Mouse (Mus musculus) C2C12 (cell line): ENCODE measurements at regions not wholly inside any gene's neighbourhood (a gene's known extent, or its start where the extent isn't known, plus 50 kb on each side); places are given as distances from the start of the nearest gene placed in this dataset.
A peak's percentile ranks its signal among the peaks of the same experiment; 100 is the strongest.

ENCODE experiments used
- CEBPB ChIP-seq: IDR thresholded peaks from one replicate; pipeline ENCODE4 v1.6.1; 2011; ENCODE audit warnings: low read depth, mild to moderate bottlenecking, control low read depth, moderate library complexity
- CTCF ChIP-seq: IDR thresholded peaks from one replicate; pipeline ENCODE4 v1.5.1; 2011; ENCODE audit not compliant: control insufficient read depth, insufficient read depth, insufficient read length
- FOSL1 ChIP-seq: IDR thresholded peaks from one replicate; pipeline ENCODE4 v1.8.0; 2011; ENCODE audit warnings: mild to moderate bottlenecking, low read length; ENCODE audit not compliant: poor library complexity, insufficient read depth, severe bottlenecking
- MAX ChIP-seq: IDR thresholded peaks from one replicate; pipeline ENCODE4 v1.6.1; 2011; ENCODE audit warnings: mild to moderate bottlenecking, control low read depth
- MYOD1 ChIP-seq: IDR thresholded peaks from one replicate; pipeline ENCODE4 v1.6.1; 2011; ENCODE audit warnings: low read depth; ENCODE audit not compliant: control insufficient read depth, insufficient read length
- USF1 ChIP-seq: IDR thresholded peaks from one replicate; pipeline ENCODE4 v1.6.1; 2011; ENCODE audit warnings: low read depth, mild to moderate bottlenecking, control low read depth, moderate library complexity

GRCm38 (mm10) chr15:31091916-31092570, 132.1 kb upstream of the Dap start:
- TF ChIP-seq CTCF, result no peak
- no peak for TF ChIP-seq USF1
- TF ChIP-seq MYOD1, result peak; percentile 23
- TF ChIP-seq MAX, result peak; percentile 27
- peak; percentile 80 for TF ChIP-seq FOSL1
- TF ChIP-seq CEBPB, result no peak
